Mouse (Mus musculus) forebrain, embryonic 16.5 days (tissue): ENCODE data around the gene Panx3. TPM values are rescaled to one million over a fixed set of nuclear protein-coding genes. Genes with fewer than 3 reads are reported as not detected.

Experiments used
- ATAC-seq: fragments of 200-750 bp; cut with Nextera tagmentation; 2 replicates; pipeline ENCODE4 v1.8.0; 2017; ENCODE audit warnings: mild to moderate bottlenecking, moderate library complexity
- H3K27ac ChIP-seq: fragments of 300-500 bp; sonication (generic); 2 replicates; pipeline ENCODE4 v1.5.1; 2014; ENCODE audit warnings: low read length, control low read depth
- H3K27me3 ChIP-seq: fragments of 300-500 bp; sonication (generic); replicated peaks from 2 replicates; pipeline ENCODE4 v1.6.1; 2014; ENCODE audit warnings: low read length; ENCODE audit not compliant: control insufficient read depth, insufficient read depth
- H3K36me3 ChIP-seq: fragments of 300-500 bp; sonication (generic); 2 replicates; pipeline ENCODE4 v1.6.1; 2014; ENCODE audit not compliant: control insufficient read depth, insufficient read depth
- H3K4me1 ChIP-seq: fragments of 300-500 bp; sonication (generic); replicated peaks from 2 replicates; pipeline ENCODE4 v1.6.1; 2014; ENCODE audit warnings: low read length; ENCODE audit not compliant: control insufficient read depth, insufficient read depth
- H3K4me2 ChIP-seq: fragments of 300-500 bp; sonication (generic); 2 replicates; pipeline ENCODE4 v1.6.1; 2014; ENCODE audit warnings: mild to moderate bottlenecking, low read length, control low read depth
- H3K4me3 ChIP-seq: fragments of 300-500 bp; sonication (generic); replicated peaks from 2 replicates; pipeline ENCODE4 v1.5.1; 2014; ENCODE audit warnings: mild to moderate bottlenecking, low read length, control low read depth
- H3K9ac ChIP-seq: fragments of 300-500 bp; sonication (generic); replicated peaks from 2 replicates; pipeline ENCODE4 v1.6.1; 2014; ENCODE audit warnings: low read depth, low read length, control low read depth
- H3K9me3 ChIP-seq: fragments of 300-500 bp; sonication (generic); 2 replicates; pipeline ENCODE4 v1.6.1; 2016; ENCODE audit warnings: low read length; ENCODE audit not compliant: control insufficient read depth
- WGBS: fragments of 180-500 bp; shearing (Covaris S2); extraction: QIAGEN DNeasy Blood & Tissue Kit; methylation state at CpG from one replicate; pipeline ENCODE4 v1.1.7; 2014; 5-methylcytosine and 5-hydroxymethylcytosine counted together
- polyA plus RNA-seq: library from polyadenylated mRNA; unstranded; fragments of >200 nt; fragmentation: Nextera tagmentation; extraction: Ambion mirVana; gene quantifications from 2 replicates; pipeline ENCODE4 v1.2.1, GENCODE M21; 2015

Panx3 gene
- polyA plus RNA-seq, 1 experiment from 2014 or later, result not detected

DNA sequence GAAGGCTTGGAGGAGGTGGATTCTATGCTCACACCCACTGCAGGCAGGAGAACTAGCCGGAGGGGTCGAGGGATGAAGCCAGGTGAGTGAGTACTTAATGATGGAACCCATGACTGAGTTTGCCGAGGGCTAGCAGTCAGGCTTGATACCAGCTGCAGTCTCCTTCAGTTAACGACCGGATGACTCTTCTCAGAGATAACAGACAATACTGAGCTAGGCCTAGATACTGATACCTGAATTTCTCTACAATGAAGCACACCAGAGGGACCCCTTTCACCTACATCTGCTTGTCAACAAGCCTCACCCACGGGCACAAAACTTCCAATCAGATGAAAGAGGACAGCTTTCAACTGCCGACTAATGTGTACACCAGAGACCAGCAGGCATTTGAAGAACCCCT lies 3.0 kb downstream of the Panx3 start:
- no peaks in the 10 kb centered on the region for H3K36me3 ChIP-seq
- no peak overlapping the region for H3K27ac ChIP-seq
- no peak for ATAC-seq
- no peaks in the 10 kb centered on the region for H3K9me3 ChIP-seq
- no peak overlapping the region for H3K4me3 ChIP-seq
- no peak overlapping the region for H3K9ac ChIP-seq
- no peak overlapping the region for H3K4me2 ChIP-seq
- H3K27me3 ChIP-seq, result 0 out of 2 replicates have a peak, but pooled peaks cover 2% of the 10 kb centered on the region
- 87% methylated on average over 7 of the region's 7 CpGs for WGBS
- no peaks in the 10 kb centered on the region for H3K4me1 ChIP-seq

- WGBS, result 73% methylated on average over 2 of the region's 2 CpGs
- Histone ChIP-seq H3K9ac (no peak overlapping the region), H3K4me3 (no peak overlapping the region), H3K4me2 (no peak overlapping the region), H3K27ac (no peak overlapping the region), H3K4me1 (no peaks in the 10 kb centered on the region), H3K36me3 (no peaks in the 10 kb centered on the region), H3K27me3 (0 out of 2 replicates have a peak, but pooled peaks cover 2% of the 10 kb centered on the region), H3K9me3 (no peaks in the 10 kb centered on the region)
- ATAC-seq, result no peak
These were observed 4.4 kb downstream of the Panx3 start for GRCm38 (mm10) chr9:37664604-37665003.

- Histone ChIP-seq H3K4me1 (no peaks in the 10 kb centered on the region), H3K9me3 (no peaks in the 10 kb centered on the region), H3K4me2 (no peak overlapping the region), H3K27ac (no peak overlapping the region), H3K4me3 (no peak overlapping the region), H3K36me3 (no peaks in the 10 kb centered on the region), H3K9ac (no peak overlapping the region), H3K27me3 (0 out of 2 replicates have a peak, but pooled peaks cover 2% of the 10 kb centered on the region)
- WGBS, result 71% methylated on average over 1 of the region's 1 CpGs
- no peak for ATAC-seq
These were observed 5.8 kb downstream of the Panx3 start for GRCm38 (mm10) chr9:37663210-37663609.

GRCm38 (mm10) chr9:37659413-37659812 lies 9.6 kb downstream of the Panx3 start:
- WGBS, result 83% methylated on average over 6 of the region's 6 CpGs
- H3K9ac ChIP-seq, result no peak overlapping the region
- no peaks in the 10 kb centered on the region for H3K36me3 ChIP-seq
- H3K4me1 ChIP-seq, result peaks cover 15% of the 10 kb centered on the region
- no peak overlapping the region for H3K27ac ChIP-seq
- ATAC-seq, result no peak
- no peak overlapping the region for H3K4me3 ChIP-seq
- H3K9me3 ChIP-seq, result no peaks in the 10 kb centered on the region
- H3K4me2 ChIP-seq, result no peak overlapping the region
- H3K27me3 ChIP-seq, result 0 out of 2 replicates have a peak, but pooled peaks cover 2% of the 10 kb centered on the region

DNA sequence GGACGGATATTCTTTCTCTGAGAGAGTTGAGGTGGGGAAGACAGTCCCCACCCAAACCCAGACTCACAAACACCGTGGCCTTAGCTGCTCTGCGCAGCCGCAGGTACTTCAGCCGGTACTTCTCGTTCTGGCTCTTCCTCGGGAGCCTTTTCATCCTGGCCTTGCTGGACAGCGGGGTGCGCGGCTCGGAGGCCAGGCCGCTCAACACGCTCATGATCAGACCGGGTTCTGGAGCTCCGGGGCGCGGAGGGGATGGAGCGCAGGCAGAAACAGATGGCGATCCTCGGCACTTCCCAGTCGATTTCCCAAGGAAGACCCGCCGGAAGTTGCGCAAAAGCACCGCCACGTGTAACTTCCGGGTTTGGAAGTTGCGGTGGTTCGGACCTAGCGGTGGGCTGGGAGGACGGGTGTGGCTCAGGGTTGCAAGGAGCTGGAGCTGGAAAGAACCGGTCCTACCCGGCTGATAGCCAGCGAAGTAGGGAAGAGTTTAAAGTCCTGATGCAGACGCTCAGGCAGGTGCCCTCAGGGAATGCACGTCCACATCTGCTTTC lies 12.0 kb downstream of the Panx3 start, which contains the start of gene Tbrg1:
TSS of gene Tbrg1 (minus strand) at position 382 of the 551 bp plus-strand sequence.
- H3K36me3 ChIP-seq, result peaks cover 6% of the 10 kb centered on the region
- H3K4me3 ChIP-seq, result peak within 1 kb of the TSS; percentile 85
- H3K9me3 ChIP-seq, result no peaks in the 10 kb centered on the region
- H3K4me1 ChIP-seq, result peaks cover 15% of the 10 kb centered on the region
- 0 out of 2 replicates have a peak, but pooled peaks cover 2% of the 10 kb centered on the region for H3K27me3 ChIP-seq
- H3K27ac ChIP-seq, result 0 out of 2 replicates have a peak within 1 kb of the TSS, but pooled peaks have one; percentile 42
- H3K4me2 ChIP-seq, result peak within 1 kb of the TSS; percentile 90
- H3K9ac ChIP-seq, result peak within 1 kb of the TSS; percentile 79
- ATAC-seq, result peak; percentile 91
- under 1% methylated on average over 36 of the region's 36 CpGs for WGBS

DNA sequence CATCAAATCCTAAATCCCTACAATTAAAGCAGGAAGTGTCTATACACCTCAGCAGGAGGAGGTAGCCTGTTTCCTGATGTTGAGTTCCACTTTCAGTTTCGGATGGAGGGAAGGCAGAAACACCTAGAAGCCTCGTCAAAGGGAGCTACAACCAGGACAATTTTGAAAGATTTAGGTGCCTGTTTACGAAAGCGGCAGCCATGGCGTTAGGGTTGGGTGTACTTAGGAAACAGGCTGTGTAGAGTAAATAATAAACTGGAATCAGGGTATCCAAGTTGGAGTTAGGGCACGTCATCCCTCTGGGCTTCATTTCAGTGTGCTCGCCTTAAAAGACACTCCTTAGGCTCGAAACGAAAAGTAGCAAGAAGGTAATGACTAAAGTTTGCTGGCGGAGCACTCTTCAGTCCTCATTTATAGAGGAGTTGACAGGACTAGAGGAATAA lies 12.6 kb downstream of the Panx3 start:
- 3% methylated on average over 10 of the region's 10 CpGs for WGBS
- Histone ChIP-seq H3K9ac (peak overlapping the region; percentile 79), H3K27ac (no peak overlapping the region), H3K4me2 (peak overlapping the region; percentile 90), H3K27me3 (no peaks in the 10 kb centered on the region), H3K9me3 (no peaks in the 10 kb centered on the region), H3K4me3 (peak overlapping the region; percentile 85), H3K4me1 (peaks cover 15% of the 10 kb centered on the region), H3K36me3 (peaks cover 6% of the 10 kb centered on the region)
- ATAC-seq, result peak; percentile 24; the same call in 1 of the 2 replicates

- 68% methylated on average over 8 of the region's 8 CpGs for WGBS
These were observed 13.1 kb downstream of the Panx3 start for GRCm38 (mm10) chr9:37655961-37656360.

GRCm38 (mm10) chr9:37653836-37654235 lies 15.2 kb downstream of the Panx3 start:
- 88% methylated on average over 5 of the region's 5 CpGs for WGBS
- Histone ChIP-seq H3K4me3 (no peak overlapping the region), H3K9ac (no peak overlapping the region), H3K36me3 (peaks cover 22% of the 10 kb centered on the region), H3K9me3 (no peaks in the 10 kb centered on the region), H3K4me2 (no peak overlapping the region), H3K4me1 (peaks cover 15% of the 10 kb centered on the region), H3K27ac (no peak overlapping the region), H3K27me3 (no peaks in the 10 kb centered on the region)
- ATAC-seq, result no peak

More at GRCm38 (mm10) chr9:37655961-37656360, 13.1 kb downstream of the Panx3 start:
- no peak overlapping the region; the same call in 1 of the 2 replicates for H3K9ac ChIP-seq
- H3K27me3 ChIP-seq, result no peaks in the 10 kb centered on the region
- ATAC-seq, result no peak
- H3K36me3 ChIP-seq, result peaks cover 7% of the 10 kb centered on the region
- no peak overlapping the region for H3K27ac ChIP-seq
- H3K9me3 ChIP-seq, result no peaks in the 10 kb centered on the region
- H3K4me3 ChIP-seq, result peak overlapping the region; percentile 85
- peaks cover 15% of the 10 kb centered on the region for H3K4me1 ChIP-seq
- H3K4me2 ChIP-seq, result peak overlapping the region; percentile 90

GRCm38 (mm10) chr9:37650639-37651038 lies 18.4 kb downstream of the Panx3 start:
- Histone ChIP-seq H3K4me3 (no peak overlapping the region), H3K4me2 (no peak overlapping the region), H3K4me1 (peaks cover 3% of the 10 kb centered on the region; the same call in 1 of the 2 replicates), H3K27me3 (no peaks in the 10 kb centered on the region), H3K9me3 (no peaks in the 10 kb centered on the region), H3K27ac (no peak overlapping the region), H3K36me3 (peaks cover 27% of the 10 kb centered on the region), H3K9ac (no peak overlapping the region)
- ATAC-seq, result no peak
- 91% methylated on average over 5 of the region's 5 CpGs for WGBS
